Mouse (Mus musculus): ENCODE results near the gene Slc45a2. TPM values are rescaled to one million over a fixed set of nuclear protein-coding genes. Genes with fewer than 3 reads are reported as not detected.

Gene Slc45a2
- polyA plus RNA-seq, 1 experiment from 2014 or later = 0.08 TPM

GRCm38 (mm10) chr15:11014931-11015330 lies 14.4 kb downstream of the Slc45a2 start:
- Histone ChIP-seq H3K4me2 (replicated peaks) (no peak overlapping the region), H3K4me3 (no peak overlapping the region), H3K36me3 (no peaks in the 10 kb centered on the region), H3K9ac (replicated peaks) (no peak overlapping the region), H3K4me1 (no peaks in the 10 kb centered on the region), H3K27ac (replicated peaks) (no peak overlapping the region), H3K27me3 (no peaks in the 10 kb centered on the region), H3K9me3 (no peaks in the 10 kb centered on the region)
- ATAC-seq (ENCODE audit: low FRiP score, low read depth) = no peak
- WGBS = 11% methylated on average over 2 of the region's 2 CpGs

- H3K9ac ChIP-seq (replicated peaks) = no peak overlapping the region
- whole genome bisulfite sequencing = 79% methylated on average over 4 of the region's 4 CpGs
- H3K4me2 ChIP-seq (replicated peaks) = no peak overlapping the region
- no peak for ATAC-seq (ENCODE audit: low FRiP score, low read depth)
- H3K9me3 ChIP-seq = no peaks in the 10 kb centered on the region
- no peaks in the 10 kb centered on the region for H3K36me3 ChIP-seq
- no peaks in the 10 kb centered on the region for H3K4me1 ChIP-seq
- H3K27ac ChIP-seq (replicated peaks) = no peak overlapping the region
- H3K4me3 ChIP-seq = no peak overlapping the region
- H3K27me3 ChIP-seq = no peaks in the 10 kb centered on the region
These were observed 26.5 kb downstream of the Slc45a2 start for GRCm38 (mm10) chr15:11026801-11027561.

GRCm38 (mm10) chr15:11030188-11030587 lies 29.7 kb downstream of the Slc45a2 start:
- no peak overlapping the region for H3K4me2 ChIP-seq (replicated peaks)
- no peak overlapping the region for H3K27ac ChIP-seq (replicated peaks)
- H3K4me3 ChIP-seq = no peak overlapping the region
- H3K9ac ChIP-seq (replicated peaks) = no peak overlapping the region
- no peak for ATAC-seq (ENCODE audit: low FRiP score, low read depth)
- H3K36me3 ChIP-seq = no peaks in the 10 kb centered on the region
- no peaks in the 10 kb centered on the region for H3K4me1 ChIP-seq
- H3K9me3 ChIP-seq = no peaks in the 10 kb centered on the region
- WGBS = 81% methylated on average over 3 of the region's 3 CpGs
- peaks cover 21% of the 10 kb centered on the region for H3K27me3 ChIP-seq

- Histone ChIP-seq H3K9me3 (no peaks in the 10 kb centered on the region), H3K27me3 (peaks cover 53% of the 10 kb centered on the region), H3K27ac (replicated peaks) (no peak overlapping the region), H3K4me2 (replicated peaks) (peak overlapping the region; percentile 57), H3K4me1 (peaks cover 20% of the 10 kb centered on the region), H3K9ac (replicated peaks) (0 out of 2 replicates have a peak overlapping the region, but pooled peaks have one; percentile 24), H3K36me3 (no peaks in the 10 kb centered on the region), H3K4me3 (peak overlapping the region; percentile 40)
- ATAC-seq (ENCODE audit: low FRiP score, low read depth) = no peak
- 5% methylated on average over 34 of the region's 34 CpGs for WGBS
These were observed 35.5 kb downstream of the Slc45a2 start for GRCm38 (mm10) chr15:11035947-11036474.

GRCm38 (mm10) chr15:11036535-11037375 lies 36.2 kb downstream of the Slc45a2 start:
- Histone ChIP-seq H3K9me3 (no peaks in the 10 kb centered on the region), H3K4me2 (replicated peaks) (peak overlapping the region; percentile 57), H3K4me3 (peak overlapping the region; percentile 40), H3K36me3 (no peaks in the 10 kb centered on the region), H3K27me3 (peaks cover 53% of the 10 kb centered on the region), H3K27ac (replicated peaks) (no peak overlapping the region), H3K4me1 (peaks cover 20% of the 10 kb centered on the region), H3K9ac (replicated peaks) (peak overlapping the region; percentile 24; the same call in 1 of the 2 replicates)
- peak; percentile 45; the same call in 1 of the 2 replicates for ATAC-seq (ENCODE audit: low FRiP score, low read depth)
- 3% methylated on average over 49 of the region's 49 CpGs for WGBS

GRCm38 (mm10) chr15:11037376-11037695 lies 36.8 kb downstream of the Slc45a2 start:
- no peaks in the 10 kb centered on the region for H3K9me3 ChIP-seq
- peak overlapping the region; percentile 57 for H3K4me2 ChIP-seq (replicated peaks)
- H3K36me3 ChIP-seq = no peaks in the 10 kb centered on the region
- H3K27ac ChIP-seq (replicated peaks) = no peak overlapping the region
- 0 out of 2 replicates have a peak, but pooled peaks have one; percentile 35 for ATAC-seq (ENCODE audit: low FRiP score, low read depth)
- H3K4me3 ChIP-seq = peak overlapping the region; percentile 40
- peaks cover 53% of the 10 kb centered on the region for H3K27me3 ChIP-seq
- 6% methylated on average over 8 of the region's 8 CpGs for WGBS
- peaks cover 20% of the 10 kb centered on the region for H3K4me1 ChIP-seq
- peak overlapping the region; percentile 24; the same call in 1 of the 2 replicates for H3K9ac ChIP-seq (replicated peaks)

- ATAC-seq (ENCODE audit: low FRiP score, low read depth) = no peak
- Histone ChIP-seq H3K9ac (replicated peaks) (peak within 1 kb of the TSS; percentile 24; the same call in 1 of the 2 replicates), H3K4me1 (peaks cover 20% of the 10 kb centered on the region), H3K27me3 (peaks cover 53% of the 10 kb centered on the region), H3K27ac (replicated peaks) (no peak within 1 kb of the TSS), H3K4me3 (peak within 1 kb of the TSS; percentile 40), H3K4me2 (replicated peaks) (peak within 1 kb of the TSS; percentile 57), H3K36me3 (no peaks in the 10 kb centered on the region), H3K9me3 (no peaks in the 10 kb centered on the region)
- 3% methylated on average over 16 of the region's 16 CpGs for WGBS
These were observed 37.2 kb downstream of the Slc45a2 start, which contains the start of gene Rxfp3 for GRCm38 (mm10) chr15:11037711-11038110. Gene Rxfp3, minus strand, starts transcription at chr15:11037991.

- WGBS = 3% methylated on average over 12 of the region's 12 CpGs
- Histone ChIP-seq H3K27ac (replicated peaks) (no peak overlapping the region), H3K9me3 (no peaks in the 10 kb centered on the region), H3K4me1 (peaks cover 20% of the 10 kb centered on the region), H3K36me3 (no peaks in the 10 kb centered on the region), H3K4me2 (replicated peaks) (no peak overlapping the region), H3K9ac (replicated peaks) (no peak overlapping the region), H3K4me3 (no peak overlapping the region), H3K27me3 (peaks cover 48% of the 10 kb centered on the region)
- ATAC-seq (ENCODE audit: low FRiP score, low read depth) = no peak
These were observed 38.0 kb downstream of the Slc45a2 start for GRCm38 (mm10) chr15:11038476-11038875.

- H3K4me1 ChIP-seq = peaks cover 20% of the 10 kb centered on the region
- H3K9me3 ChIP-seq = no peaks in the 10 kb centered on the region
- H3K9ac ChIP-seq (replicated peaks) = no peak overlapping the region
- H3K4me2 ChIP-seq (replicated peaks) = no peak overlapping the region
- no peak overlapping the region for H3K4me3 ChIP-seq
- ATAC-seq (ENCODE audit: low FRiP score, low read depth) = no peak
- no peaks in the 10 kb centered on the region for H3K36me3 ChIP-seq
- WGBS = 59% methylated on average over 5 of the region's 5 CpGs
- no peak overlapping the region for H3K27ac ChIP-seq (replicated peaks)
- peaks cover 33% of the 10 kb centered on the region for H3K27me3 ChIP-seq
These were observed 39.5 kb downstream of the Slc45a2 start for GRCm38 (mm10) chr15:11040067-11040466.

GRCm38 (mm10) chr15:11041229-11041628 lies 40.7 kb downstream of the Slc45a2 start:
- no peak for ATAC-seq (ENCODE audit: low FRiP score, low read depth)
- H3K9ac ChIP-seq (replicated peaks) = no peak overlapping the region
- 81% methylated on average over 2 of the region's 2 CpGs for WGBS

GRCm38 (mm10) chr15:11042828-11043227 lies 42.3 kb downstream of the Slc45a2 start:
- Histone ChIP-seq H3K4me2 (replicated peaks) (no peak overlapping the region), H3K27me3 (peaks cover 5% of the 10 kb centered on the region), H3K4me1 (no peaks in the 10 kb centered on the region), H3K27ac (replicated peaks) (no peak overlapping the region), H3K9me3 (no peaks in the 10 kb centered on the region), H3K36me3 (no peaks in the 10 kb centered on the region), H3K4me3 (no peak overlapping the region), H3K9ac (replicated peaks) (no peak overlapping the region)
- WGBS = 91% methylated on average over 5 of the region's 5 CpGs
- no peak for ATAC-seq (ENCODE audit: low FRiP score, low read depth)

More at GRCm38 (mm10) chr15:11041229-11041628, 40.7 kb downstream of the Slc45a2 start:
- H3K4me1 ChIP-seq = peaks cover 14% of the 10 kb centered on the region
- H3K4me2 ChIP-seq (replicated peaks) = no peak overlapping the region
- peaks cover 21% of the 10 kb centered on the region for H3K27me3 ChIP-seq
- H3K36me3 ChIP-seq = no peaks in the 10 kb centered on the region
- H3K4me3 ChIP-seq = no peak overlapping the region
- no peak overlapping the region for H3K27ac ChIP-seq (replicated peaks)
- no peaks in the 10 kb centered on the region for H3K9me3 ChIP-seq

All from midbrain, embryonic 12.5 days (tissue).